Mouse (Mus musculus) regulatory T cell (primary cell): ENCODE measurements around the gene Srxn1.

Experiments
- in situ Hi-C: fragments of 300-600 bp; cut with MboI, MseI; formaldehyde crosslinking; loops from one replicate; pipeline ENCODE4 v1.15.1; 2025; ENCODE audit warnings: high pct_unique_total_duplicates

The Srxn1 gene

GRCm38 (mm10) chr2:152117694-152118093 lies 12.4 kb downstream of the Srxn1 start:
- in situ Hi-C loops, result loop anchor here (5.0 kb wide), 1 partner anchor 80 kb away; no protein-coding TSS in a partner anchor

- in situ Hi-C loops, result loop anchor here (5.0 kb wide), 1 partner anchor 78 kb away; no protein-coding TSS in a partner anchor
These were observed 14.0 kb downstream of the Srxn1 start for GRCm38 (mm10) chr2:152119228-152119865.

GRCm38 (mm10) chr2:152122896-152123295 lies 17.6 kb downstream of the Srxn1 start:
- in situ Hi-C loops, result no loop called here

GRCm38 (mm10) chr2:152128597-152128996 lies 23.3 kb downstream of the Srxn1 start:
- in situ Hi-C loops, result no loop called here

GRCm38 (mm10) chr2:152129778-152130177 lies 24.5 kb downstream of the Srxn1 start:
- in situ Hi-C loops, result no loop called here

- in situ Hi-C loops, result no loop called here
These were observed 26.7 kb downstream of the Srxn1 start for GRCm38 (mm10) chr2:152132016-152132415.

GRCm38 (mm10) chr2:152132691-152133090 lies 27.4 kb downstream of the Srxn1 start:
- in situ Hi-C loops, result no loop called here

GRCm38 (mm10) chr2:152139191-152139987 lies 34.1 kb downstream of the Srxn1 start:
- in situ Hi-C loops, result no loop called here

- in situ Hi-C loops, result no loop called here
These were observed 35.6 kb downstream of the Srxn1 start for GRCm38 (mm10) chr2:152140941-152141340.

- in situ Hi-C loops, result no loop called here
These were observed 36.2 kb downstream of the Srxn1 start for GRCm38 (mm10) chr2:152141491-152141890.

GRCm38 (mm10) chr2:152142046-152142445 lies 36.7 kb downstream of the Srxn1 start:
- in situ Hi-C loops, result no loop called here

- in situ Hi-C loops, result no loop called here
These were observed 37.3 kb downstream of the Srxn1 start for GRCm38 (mm10) chr2:152142571-152142970.

GRCm38 (mm10) chr2:152143279-152144157 lies 38.2 kb downstream of the Srxn1 start, which contains the start of gene Tcf15:
Tcf15 (plus strand) TSS chr2:152143561.
- in situ Hi-C loops, result no loop called here

- in situ Hi-C loops, result no loop called here
These were observed 38.8 kb downstream of the Srxn1 start for GRCm38 (mm10) chr2:152144158-152144450.

- in situ Hi-C loops, result no loop called here
These were observed 39.2 kb downstream of the Srxn1 start for GRCm38 (mm10) chr2:152144501-152144900.

- in situ Hi-C loops, result no loop called here
These were observed 40.4 kb downstream of the Srxn1 start for GRCm38 (mm10) chr2:152145711-152146110.

- in situ Hi-C loops, result no loop called here
These were observed 41.8 kb downstream of the Srxn1 start for GRCm38 (mm10) chr2:152147079-152147478.

GRCm38 (mm10) chr2:152148675-152149074 lies 43.4 kb downstream of the Srxn1 start:
- in situ Hi-C loops, result no loop called here

- in situ Hi-C loops, result no loop called here
These were observed 44.6 kb downstream of the Srxn1 start for GRCm38 (mm10) chr2:152149891-152150290.

GRCm38 (mm10) chr2:152150373-152150772 lies 45.1 kb downstream of the Srxn1 start:
- in situ Hi-C loops, result no loop called here

GRCm38 (mm10) chr2:152153361-152153760 lies 48.0 kb downstream of the Srxn1 start:
- in situ Hi-C loops, result no loop called here
